Mouse (Mus musculus): ENCODE data around the gene Hmgxb4.
"Not testable (repeated sequence)": the region's sequence is repeated elsewhere in the genome, so short reads cannot be mapped to it uniquely, and the experiment has no call there.

Gene Hmgxb4

GRCm38 (mm10) chr8:74993081-74993474 is at the start of gene Hmgxb4:
TSS of gene Hmgxb4 (plus strand) at chr8:74993356.
- DNase-seq (ENCODE audit: low spot score) = no peak

GRCm38 (mm10) chr8:74949445-74949844 is 43.7 kb upstream of the Hmgxb4 start:
- no peak for DNase-seq (ENCODE audit: low spot score)

GRCm38 (mm10) chr8:74963983-74964382 is 29.2 kb upstream of the Hmgxb4 start:
- no peak for DNase-seq (ENCODE audit: low spot score)

GRCm38 (mm10) chr8:74970286-74970685 is 22.9 kb upstream of the Hmgxb4 start:
- not testable (repeated sequence) for DNase-seq (ENCODE audit: low spot score)

- DNase-seq (ENCODE audit: low spot score) = no peak
Measured at GRCm38 (mm10) chr8:74971636-74972035, 21.5 kb upstream of the Hmgxb4 start.

GRCm38 (mm10) chr8:74972322-74972883 is 20.8 kb upstream of the Hmgxb4 start:
- no peak for DNase-seq (ENCODE audit: low spot score)

GRCm38 (mm10) chr8:74973121-74973869 is 19.9 kb upstream of the Hmgxb4 start:
- no peak for DNase-seq (ENCODE audit: low spot score)

GRCm38 (mm10) chr8:74973904-74974303 is 19.3 kb upstream of the Hmgxb4 start:
- DNase-seq (ENCODE audit: low spot score) = no peak

GRCm38 (mm10) chr8:74977427-74977826 is 15.7 kb upstream of the Hmgxb4 start:
- no peak for DNase-seq (ENCODE audit: low spot score)

GRCm38 (mm10) chr8:74980060-74980710 is 13.0 kb upstream of the Hmgxb4 start:
- no peak for DNase-seq (ENCODE audit: low spot score)

- DNase-seq (ENCODE audit: low spot score) = no peak
Measured at GRCm38 (mm10) chr8:74980711-74981062, 12.5 kb upstream of the Hmgxb4 start.

GRCm38 (mm10) chr8:74981809-74982208 is 11.3 kb upstream of the Hmgxb4 start:
- DNase-seq (ENCODE audit: low spot score) = no peak

GRCm38 (mm10) chr8:74987436-74987835 is 5.7 kb upstream of the Hmgxb4 start:
- DNase-seq (ENCODE audit: low spot score) = no peak

GRCm38 (mm10) chr8:74990021-74990420 is 3.1 kb upstream of the Hmgxb4 start:
- DNase-seq (ENCODE audit: low spot score) = no peak

GRCm38 (mm10) chr8:74993475-74994451 is 607 bp downstream of the Hmgxb4 start:
- DNase-seq (ENCODE audit: low spot score) = peak; percentile 74

GRCm38 (mm10) chr8:74994540-74994939 is 1.4 kb downstream of the Hmgxb4 start:
- no peak for DNase-seq (ENCODE audit: low spot score)

GRCm38 (mm10) chr8:75000431-75000830 is 7.3 kb downstream of the Hmgxb4 start:
- no peak for DNase-seq (ENCODE audit: low spot score)

GRCm38 (mm10) chr8:75008826-75009225 is 15.7 kb downstream of the Hmgxb4 start:
- no peak for DNase-seq (ENCODE audit: low spot score)

GRCm38 (mm10) chr8:75013557-75013956 is 20.4 kb downstream of the Hmgxb4 start:
- DNase-seq (ENCODE audit: low spot score) = no peak

- no peak for DNase-seq (ENCODE audit: low spot score)
Measured at GRCm38 (mm10) chr8:75013964-75014363, 20.8 kb downstream of the Hmgxb4 start.

- no peak for DNase-seq (ENCODE audit: low spot score)
Measured at GRCm38 (mm10) chr8:75015981-75016380, 22.8 kb downstream of the Hmgxb4 start.

GRCm38 (mm10) chr8:75016422-75016821 is 23.3 kb downstream of the Hmgxb4 start:
- no peak for DNase-seq (ENCODE audit: low spot score)
